Mouse (Mus musculus) gastrocnemius, adult 8-10 months (tissue): ENCODE results near the gene Topaz1. TPM values are rescaled to one million over a fixed set of nuclear protein-coding genes. Genes with fewer than 3 reads are reported as not detected.
A peak's percentile ranks its signal among the peaks of the same experiment; 100 is the strongest.
"Not testable (repeated sequence)": the region's sequence is repeated elsewhere in the genome, so short reads cannot be mapped to it uniquely, and the experiment has no call there.

Experiments used
- DNase-seq, 2 experiments: peaks; one replicate each; pipeline ENCODE4 v3.0.0; 2022; ENCODE audit warnings: low spot score in 2 of 2
- total RNA-seq, 4 experiments: library from RNA; stranded (reverse); gene quantifications; 2 replicates each; pipeline ENCODE4 v1.2.4; 2022

Gene Topaz1
- total RNA-seq, 4 experiments from 2014 or later: not detected

DNA sequence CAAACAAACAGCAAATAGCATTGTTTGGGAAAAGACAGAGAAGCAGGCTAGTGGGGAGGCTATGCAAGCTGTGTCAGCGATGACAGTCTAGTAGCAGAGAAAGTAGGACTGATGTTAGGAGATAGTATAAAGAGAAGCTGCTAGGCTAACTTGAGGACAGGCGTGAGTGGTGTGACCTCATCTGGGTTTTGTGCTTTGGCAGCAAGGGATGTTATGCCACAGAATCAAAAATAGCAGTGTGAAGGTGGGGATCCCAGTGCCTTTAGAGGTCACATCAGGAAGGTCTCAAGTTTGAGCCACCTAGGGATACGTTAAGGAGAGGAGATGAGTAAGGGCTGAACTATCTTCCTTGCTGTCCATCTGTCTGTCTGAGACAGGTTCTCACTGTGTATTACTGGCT, 63.1 kb downstream of the Topaz1 start:
- peak in 1 of 2 experiments; percentile 13 for DNase-seq

- DNase-seq: no peak
Measured at GRCm38 (mm10) chr9:122812386-122812785, 65.2 kb downstream of the Topaz1 start.

DNA sequence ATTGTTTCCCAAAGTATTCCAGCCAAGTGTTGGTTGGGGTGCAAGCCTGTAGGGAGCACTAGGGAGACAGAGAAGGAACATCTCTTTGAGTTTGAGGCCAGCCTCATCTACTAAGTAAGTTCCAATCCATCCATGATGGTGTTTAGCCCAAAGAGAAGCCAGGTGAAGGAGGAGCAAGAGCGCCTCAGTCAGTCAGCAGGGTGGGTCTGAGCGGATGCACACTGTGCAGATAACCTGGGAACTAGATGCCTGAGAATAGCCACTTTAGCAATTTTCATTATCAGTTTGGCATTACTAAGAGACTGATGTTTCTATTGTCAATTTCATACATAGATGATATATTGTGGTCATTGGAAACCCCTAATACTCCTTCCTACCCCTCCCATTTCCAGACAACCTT, 67.6 kb downstream of the Topaz1 start:
- DNase-seq: no peak

DNA sequence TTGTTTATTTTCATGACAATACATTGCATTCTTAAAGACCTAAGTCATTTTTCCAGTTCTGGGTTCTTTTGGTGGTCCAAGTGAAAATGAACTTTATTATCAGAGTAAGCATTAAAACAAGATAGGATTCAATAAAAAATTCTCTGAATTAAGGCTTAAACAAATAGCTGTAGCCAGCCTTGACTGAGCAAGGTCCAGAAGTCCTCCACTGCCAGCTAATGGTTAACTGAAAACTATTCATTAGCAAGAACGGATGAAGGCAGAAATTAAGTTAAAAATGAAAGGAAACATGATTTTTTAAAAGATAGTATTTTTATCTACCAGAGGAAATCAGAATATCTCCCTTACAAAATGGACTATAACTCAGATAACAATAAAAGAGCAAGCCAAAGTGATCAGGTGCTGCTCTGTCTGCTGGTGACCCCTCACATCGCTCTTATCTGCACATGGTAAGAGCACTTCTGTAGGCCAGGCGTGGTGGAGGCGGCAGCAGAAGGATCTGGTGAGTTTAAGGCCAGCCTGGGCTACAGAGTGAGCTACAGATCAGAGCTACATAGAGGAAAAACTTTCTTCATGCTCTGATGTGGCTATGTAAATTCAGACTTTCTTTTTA, 68.2 kb downstream of the Topaz1 start:
- no peak for DNase-seq

GRCm38 (mm10) chr9:122823374-122824017, 76.3 kb downstream of the Topaz1 start:
- no peak for DNase-seq

- DNase-seq: no peak
Measured at GRCm38 (mm10) chr9:122826743-122827142, 79.6 kb downstream of the Topaz1 start.

- no peak for DNase-seq
Measured at GRCm38 (mm10) chr9:122829826-122830380, 82.8 kb downstream of the Topaz1 start.

DNA sequence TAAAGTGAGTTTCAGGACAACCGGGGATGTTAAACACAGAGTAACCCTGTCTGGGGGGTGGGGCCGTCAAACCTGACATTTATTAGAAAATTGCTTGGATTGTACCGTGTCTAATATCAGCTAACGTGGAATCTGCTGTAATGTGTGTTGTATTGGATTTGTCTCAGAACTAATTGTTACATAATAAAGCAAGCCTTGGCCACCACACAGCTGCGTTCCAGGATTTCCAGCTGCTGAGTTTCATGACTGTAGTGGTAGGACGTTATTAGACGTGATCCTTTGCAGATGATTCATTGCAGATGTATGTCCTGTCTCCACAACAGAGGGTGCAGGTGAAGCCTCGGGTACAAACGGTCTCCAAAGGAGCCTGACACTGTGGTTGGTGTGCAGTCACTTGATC, 89.0 kb downstream of the Topaz1 start:
- no peak for DNase-seq

DNA sequence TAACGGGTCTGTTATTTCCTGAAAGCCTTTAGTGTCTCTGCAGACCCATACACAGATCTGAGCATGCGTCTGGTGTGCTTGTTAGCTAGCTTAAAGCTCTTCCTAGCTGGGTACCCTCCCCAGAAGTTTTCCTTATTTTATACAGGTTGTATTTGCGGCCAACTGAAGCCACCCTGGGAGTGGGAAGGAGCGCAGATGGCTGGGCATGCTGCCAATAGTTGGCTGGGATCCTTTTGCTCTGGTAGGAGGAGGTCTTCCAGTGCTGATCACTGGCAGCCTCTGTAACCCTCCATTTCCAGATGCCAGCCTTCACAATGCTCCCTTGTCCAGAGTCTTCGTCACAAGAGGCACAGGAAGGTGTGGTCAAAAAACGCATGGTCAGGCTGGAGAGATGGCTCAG, 89.6 kb downstream of the Topaz1 start:
- no peak for DNase-seq

- no peak for DNase-seq
Measured at GRCm38 (mm10) chr9:122837216-122837615, 90.1 kb downstream of the Topaz1 start.

DNA sequence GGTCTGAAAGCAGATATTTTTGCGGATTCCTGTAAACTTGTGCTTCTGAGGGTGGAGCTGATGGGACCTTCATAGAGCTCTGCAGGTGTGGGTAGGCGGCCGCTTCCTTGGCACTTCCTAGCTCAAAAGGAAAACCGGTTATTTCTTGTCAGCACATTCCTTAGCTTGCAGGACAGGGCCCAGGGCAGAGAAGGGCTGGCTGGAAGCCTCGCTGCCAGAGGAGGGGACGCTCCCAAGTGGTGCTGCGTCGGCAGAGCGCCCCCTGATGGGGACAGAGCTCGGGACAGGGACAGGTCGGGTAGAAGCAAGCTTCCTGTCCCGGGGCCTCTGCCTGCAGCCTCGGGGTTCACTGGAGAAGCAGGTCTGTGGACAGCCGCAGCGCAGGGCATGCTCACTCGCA, 90.5 kb downstream of the Topaz1 start:
- no peak for DNase-seq

GRCm38 (mm10) chr9:122843760-122844159, 96.6 kb downstream of the Topaz1 start, which contains the start of gene Gm35549:
Gm35549 (minus strand) TSS chr9:122844035.
- DNase-seq: no peak

GRCm38 (mm10) chr9:122845621-122846020, 98.5 kb downstream of the Topaz1 start:
- DNase-seq: no peak

DNA sequence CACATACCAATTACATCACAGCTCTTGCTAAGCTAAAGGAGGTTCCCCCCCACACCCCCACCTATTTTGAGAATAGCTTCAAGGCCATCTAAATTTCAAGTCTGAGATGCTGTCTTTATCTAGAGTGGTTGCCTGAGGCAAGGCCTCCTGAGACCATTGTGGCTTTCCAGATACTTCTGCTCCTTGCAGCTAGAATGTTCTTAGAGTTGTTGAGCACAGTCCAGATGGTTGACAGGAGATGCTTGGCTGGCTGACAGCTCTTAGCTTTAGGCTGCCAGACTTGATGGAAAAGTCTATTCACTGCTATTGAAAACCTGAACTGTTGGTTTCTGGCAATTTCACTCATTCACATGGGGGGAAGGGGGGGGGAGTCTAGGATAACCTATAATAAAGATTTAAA, 99.0 kb downstream of the Topaz1 start:
- no peak for DNase-seq

DNA sequence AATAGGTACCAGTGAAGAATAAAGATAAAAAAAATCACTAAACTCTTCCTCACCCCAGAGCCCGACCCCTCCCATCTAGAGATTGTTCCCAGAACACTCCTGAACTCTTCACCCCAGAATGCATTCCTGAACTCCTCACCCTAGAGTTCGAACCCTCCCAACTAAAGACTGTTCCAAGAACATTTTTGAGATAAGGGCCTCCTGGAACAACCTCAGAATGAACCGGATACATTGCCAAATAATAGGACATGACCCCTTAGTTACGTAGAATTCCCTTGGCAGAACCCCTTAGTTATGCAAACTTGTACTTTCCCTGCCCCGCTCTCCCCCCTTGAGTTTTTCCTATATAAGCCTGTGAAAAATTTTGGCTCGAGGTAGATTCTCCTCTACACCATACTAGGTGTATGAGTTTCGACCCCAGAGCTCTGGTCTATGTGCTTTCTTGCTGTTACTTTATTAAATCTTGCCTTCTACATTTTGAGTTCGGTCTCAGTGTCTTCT, 100.7 kb downstream of the Topaz1 start:
- not testable (repeated sequence) for DNase-seq

Other genes starting within 250 kb of the Topaz1 start
- gene Tcaim, start 58.2 kb downstream of the Topaz1 start, total RNA-seq: 10 to 100 TPM; 21.3 to 23.3 (median 21.9) TPM
- gene Gm35549, start 96.7 kb downstream of the Topaz1 start, total RNA-seq: not detected
- 10 to 100 TPM; 24.8 to 35.2 (median 34.0) TPM for gene Zfp445, start 118.7 kb downstream of the Topaz1 start, total RNA-seq
- gene Zkscan7, start 138.3 kb downstream of the Topaz1 start, total RNA-seq: 1 to 10 TPM; 3.9 to 4.6 (median 4.4) TPM
- gene Zfp105, start 175.7 kb downstream of the Topaz1 start, total RNA-seq: under 1 TPM; 0.19 to 0.79 (median 0.52) TPM
- 10 to 100 TPM in 1 of 4 experiments, 1 to 10 TPM in 3; 5.6 to 11.6 (median 8.4) TPM for gene 1110059G10Rik, start 203.7 kb downstream of the Topaz1 start, total RNA-seq
- under 1 TPM in 1 of 4 experiments, not detected in 3; 0.45 TPM for gene Kif15, start 203.7 kb downstream of the Topaz1 start, total RNA-seq